Mouse (Mus musculus) liver, adult 2 months (tissue): ENCODE measurements around the gene Gm43951.
A peak's percentile ranks its signal among the peaks of the same experiment; 100 is the strongest.

ENCODE experiments used
- CTCF ChIP-seq: fragments of 200-500 bp; IDR thresholded peaks from 2 replicates; pipeline ENCODE4 v1.5.1; 2011; ENCODE audit warnings: low read depth, low read length, control low read depth
- POLR2A ChIP-seq: fragments of 200-500 bp; IDR thresholded peaks from 2 replicates; pipeline ENCODE4 v1.6.1; 2011; ENCODE audit warnings: low read length, control low read depth; ENCODE audit not compliant: insufficient read depth; ENCODE audit errors: extremely low read depth

- TF ChIP-seq CTCF, result peak; percentile 90
- TF ChIP-seq POLR2A, result no peak
These were observed 14.6 kb upstream of the Gm43951 start for GRCm38 (mm10) chr11:72221278-72221677.
